Mouse (Mus musculus) G1E (cell line): ENCODE measurements around the gene Il5ra.

Source experiments
- CTCF ChIP-seq: IDR thresholded peaks from 2 replicates; pipeline ENCODE4 v1.5.1; 2012; ENCODE audit warnings: low read depth, low read length, inconsistent platforms, mixed read lengths
- GATA1 ChIP-seq: IDR thresholded peaks from 2 replicates; pipeline ENCODE4 v1.6.1; 2012; ENCODE audit warnings: borderline replicate concordance, low read length, inconsistent platforms, mixed read lengths
- TAL1 ChIP-seq: conservative IDR thresholded peaks from 2 replicates; pipeline ENCODE4 v1.6.1; 2012; ENCODE audit warnings: low read depth, low read length, inconsistent platforms, mixed read lengths

GRCm38 (mm10) chr6:106794094-106794814 is 45.4 kb upstream of the Il5ra start:
- no peak for TF ChIP-seq CTCF
- TF ChIP-seq TAL1, result no peak
- no peak for TF ChIP-seq GATA1
